Mouse (Mus musculus) embryonic stem cell, embryonic (primary cell): Measurements from ENCODE around the gene Nop53.

Experiments used
- CTCF ChIA-PET, 4 experiments: fragments of 300-600 bp in 2 of 4; fragments of 350-600 bp in 2 of 4; sonication (Branson Sonifier 250); formaldehyde crosslinking; loops; one replicate each; lab custom pipeline; 2022; ENCODE audit warnings: inconsistent platforms in 2 of 4; lab: Charles Lee
- POLR2A ChIA-PET, 4 experiments: fragments of 300-600 bp in 2 of 4; fragments of 350-600 bp in 2 of 4; sonication (Branson Sonifier 250); formaldehyde crosslinking; loops; one replicate each; lab custom pipeline; 2022; ENCODE audit warnings: antibody characterized with exemption in 4 of 4, inconsistent platforms in 1 of 4; lab: Charles Lee

The Nop53 gene

DNA sequence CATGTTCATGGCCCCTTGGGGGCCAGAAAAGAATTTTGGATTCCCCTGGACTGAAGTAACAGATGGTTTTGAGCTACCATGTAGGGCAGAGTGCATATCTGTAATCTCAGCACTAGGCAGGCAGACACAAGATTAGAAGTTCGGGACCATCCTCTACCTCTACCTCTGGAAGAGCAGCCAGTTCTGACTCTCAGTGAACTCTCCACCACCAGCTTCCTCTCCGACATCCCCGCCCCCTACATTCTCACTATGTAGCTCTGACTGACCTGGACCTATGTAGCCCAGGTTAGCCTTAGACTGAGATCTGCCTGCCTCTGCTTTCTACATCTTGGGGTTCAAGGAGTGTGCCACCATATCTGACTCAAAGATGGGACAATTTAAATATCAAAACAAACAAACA, 20.6 kb upstream of the Nop53 start:
- ChIA-PET POLR2A (interaction anchor here in 2 of 4 experiments (0.6 to 6.0 kb wide), 5 partner anchors 8 to 84 kb away, joined by 3 to 53 read pairs (median 5); partner anchors contain the start of genes Crxos (in 1 of the 2) and Nop53 (in 1 of the 2)), CTCF (interaction anchor here in 3 of 4 experiments (0.5 to 7.0 kb wide), 13 partner anchors 8 to 131 kb away, joined by 3 to 76 read pairs (median 8); partner anchors contain the start of gene Napa (in 1 of the 3))

DNA sequence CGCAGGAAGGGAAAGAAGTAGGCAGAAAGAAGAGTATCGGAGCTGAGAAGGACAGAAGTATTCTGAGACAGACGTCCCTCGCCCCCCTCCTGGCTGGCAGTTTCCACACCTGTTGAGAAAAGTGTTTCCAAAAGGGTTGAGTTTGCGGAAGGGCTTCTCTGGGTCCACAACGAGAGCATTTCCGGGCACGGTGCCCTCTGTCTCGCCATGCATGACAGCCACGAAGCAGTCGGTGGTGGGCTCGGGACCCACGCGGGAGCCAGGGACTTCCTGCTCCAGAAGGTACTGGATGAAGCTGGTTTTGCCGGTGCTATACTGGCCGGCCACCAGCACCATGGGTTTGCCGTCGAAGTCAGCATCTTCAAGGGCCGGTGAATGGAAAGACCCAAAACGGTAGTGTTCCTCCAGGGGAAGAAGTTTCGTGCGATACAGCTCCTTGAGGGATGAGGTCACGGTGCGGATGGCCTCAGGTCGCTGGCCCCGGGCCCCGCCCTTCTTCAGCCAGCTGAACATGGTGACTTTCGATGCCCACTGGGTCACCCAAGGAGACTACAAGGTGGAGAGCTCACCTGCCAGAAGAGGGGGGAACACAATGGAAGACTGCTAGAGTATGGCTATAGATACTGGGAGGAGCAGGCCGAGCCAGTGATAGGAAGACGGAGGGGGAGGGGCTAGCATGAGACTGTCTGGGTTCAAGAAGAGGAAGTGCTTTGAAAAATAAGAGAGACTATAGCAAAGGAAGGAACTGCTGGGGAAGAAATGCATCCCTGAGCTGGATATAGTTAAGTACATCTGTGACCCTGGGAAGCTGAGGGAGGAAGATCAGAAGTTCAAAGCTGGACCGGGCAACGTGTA, 18.2 kb upstream of the Nop53 start:
- POLR2A ChIA-PET: interaction anchor here in 3 of 4 experiments (0.6 to 6.0 kb wide), 5 partner anchors 11 to 30 kb away, joined by 3 to 53 read pairs (median 3); no protein-coding TSS in a partner anchor
- CTCF ChIA-PET: interaction anchor here in 3 of 4 experiments (0.6 to 7.0 kb wide), 13 partner anchors 8 to 883 kb away, joined by 3 to 76 read pairs (median 5); partner anchors contain the start of gene Slc8a2 (in 1 of the 3)

DNA sequence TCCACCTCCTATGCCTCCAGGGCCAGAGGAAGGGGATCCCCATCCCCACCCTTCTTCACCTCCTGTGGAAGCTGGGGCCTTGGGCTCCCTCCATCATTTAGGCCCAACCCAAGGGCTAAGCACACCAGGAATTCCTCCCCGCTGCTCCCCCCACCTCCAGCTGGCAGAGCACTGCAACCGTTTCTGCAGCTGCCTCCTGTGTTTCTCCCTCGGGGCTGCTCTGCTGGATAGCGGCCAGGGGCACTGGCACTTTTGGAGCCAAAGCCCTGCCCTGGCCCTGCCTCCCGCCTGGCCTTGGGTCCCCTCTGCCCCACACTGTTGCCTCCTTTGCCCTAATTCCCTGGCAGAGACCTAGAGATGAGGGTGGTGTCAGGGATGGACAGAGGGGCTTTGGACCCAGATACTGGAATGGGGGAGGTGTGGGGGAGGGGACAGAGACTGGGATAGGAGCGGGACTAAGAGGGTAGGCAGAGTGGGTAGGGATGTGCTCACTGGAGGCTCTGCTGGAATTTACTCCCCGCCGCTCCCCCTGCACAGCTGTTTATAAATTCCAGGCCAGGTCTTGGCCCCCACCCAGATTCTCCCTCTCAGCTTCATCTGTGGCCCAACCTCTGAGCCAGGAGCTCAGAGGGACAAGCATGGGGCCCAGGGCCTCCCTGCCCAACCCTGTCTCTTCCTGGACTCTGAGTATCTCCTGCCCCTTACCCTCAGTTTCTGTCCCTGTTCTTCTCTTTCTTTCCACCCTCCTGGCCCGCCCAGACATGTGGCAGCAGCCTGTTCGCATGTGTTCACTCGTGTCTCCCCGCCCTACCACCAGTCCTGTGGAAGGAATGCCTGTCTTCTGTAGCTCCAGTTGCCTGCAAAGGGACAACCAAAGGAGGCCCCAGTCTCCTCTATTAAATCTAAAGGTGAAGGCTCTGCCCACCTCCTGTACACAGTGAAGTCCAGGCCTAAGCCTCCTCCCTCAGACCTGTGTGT, 16.7 kb upstream of the Nop53 start:
- ChIA-PET CTCF (interaction anchor here in 3 of 4 experiments (0.5 to 6.5 kb wide), 10 partner anchors 9 to 212 kb away, joined by 3 to 62 read pairs (median 4); partner anchors contain the start of genes Kptn (in 1 of the 3) and Meis3 (in 1 of the 3)), POLR2A (interaction anchor here in 3 of 4 experiments (1.0 to 6.0 kb wide), 3 partner anchors 10 to 13 kb away, joined by 3 to 53 read pairs (median 4); no protein-coding TSS in a partner anchor)

DNA sequence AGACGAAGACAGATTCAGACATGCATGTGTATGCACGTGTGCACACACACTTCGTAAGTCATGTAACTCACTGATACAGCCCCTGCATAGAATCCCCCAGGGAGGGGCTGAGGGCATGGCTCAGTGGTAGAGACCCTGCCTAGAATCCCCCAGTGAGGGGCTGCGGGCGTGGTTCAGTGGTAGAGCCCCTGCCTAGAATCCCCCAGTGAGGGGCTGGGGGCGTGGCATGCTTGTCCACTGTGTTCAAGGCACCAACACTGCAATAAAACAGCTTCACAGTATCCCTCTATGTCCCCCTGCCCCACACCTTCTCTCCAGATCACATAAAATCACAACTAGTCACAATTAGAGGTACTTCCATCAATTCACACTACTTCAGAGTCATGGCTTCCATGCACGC, 15.9 kb upstream of the Nop53 start:
- ChIA-PET CTCF (interaction anchor here in 3 of 4 experiments (0.9 to 6.5 kb wide), 8 partner anchors 8 to 12 kb away, joined by 3 to 62 read pairs (median 4); no protein-coding TSS in a partner anchor), POLR2A (interaction anchor here in 2 of 4 experiments (1.0 to 1.5 kb wide), 2 partner anchors 10 to 12 kb away, joined by 3 to 4 read pairs; no protein-coding TSS in a partner anchor)

DNA sequence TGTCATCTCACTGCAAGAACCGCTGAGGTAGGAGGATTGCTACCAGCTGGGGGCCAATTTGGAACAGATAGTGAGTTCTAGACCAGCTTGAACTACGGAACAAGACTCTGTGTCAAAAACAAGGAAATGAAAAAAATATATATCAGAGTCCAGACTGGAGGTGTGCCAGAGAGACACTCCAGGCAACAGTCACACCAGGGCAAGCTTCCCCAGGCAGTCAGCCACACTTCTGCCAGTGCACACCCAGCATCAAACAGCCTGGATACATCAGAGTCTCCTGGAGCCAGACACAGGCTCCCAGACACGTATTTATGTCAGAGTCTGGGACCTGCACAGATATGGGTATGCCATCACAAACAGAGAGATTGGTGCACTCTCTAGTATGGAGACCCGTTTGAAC, 15.4 kb upstream of the Nop53 start:
- ChIA-PET CTCF (interaction anchor here in 2 of 4 experiments (0.9 to 1.8 kb wide), 3 partner anchors 8 to 13 kb away, joined by 3 to 6 read pairs (median 4); no protein-coding TSS in a partner anchor), POLR2A (interaction anchor here in 2 of 4 experiments (1.1 to 1.5 kb wide), 4 partner anchors 11 to 137 kb away, joined by 3 read pairs; partner anchors contain the start of gene Napa (in 1 of the 2))

DNA sequence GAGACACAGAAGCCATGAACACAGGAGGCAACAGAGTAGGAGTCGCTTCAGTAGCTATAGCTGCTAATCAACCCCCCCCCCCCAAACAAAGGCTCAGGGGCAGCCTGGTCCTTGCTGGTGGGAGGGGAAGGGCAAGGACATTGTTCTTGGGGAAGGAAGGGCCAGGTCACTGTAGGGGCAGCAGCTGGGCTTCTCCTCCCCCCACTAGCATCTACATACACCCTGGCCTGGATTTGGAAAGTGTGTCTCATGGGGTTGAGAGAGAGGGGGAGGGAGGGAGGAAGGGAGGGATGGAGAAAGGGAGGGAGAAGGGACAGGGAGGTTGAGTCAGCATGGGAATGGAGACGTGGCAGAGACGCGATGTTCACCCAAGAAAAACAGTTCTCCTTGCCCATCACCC, 14.8 kb upstream of the Nop53 start:
- POLR2A ChIA-PET: interaction anchor here in 3 of 4 experiments (0.7 to 1.5 kb wide), 8 partner anchors 11 to 914 kb away, joined by 3 to 5 read pairs (median 3); partner anchors contain the start of gene Napa (in 1 of the 3)
- CTCF ChIA-PET: interaction anchor here (0.5 to 1.8 kb wide), 7 partner anchors 7 to 192 kb away, joined by 3 to 11 read pairs (median 4); no protein-coding TSS in a partner anchor

DNA sequence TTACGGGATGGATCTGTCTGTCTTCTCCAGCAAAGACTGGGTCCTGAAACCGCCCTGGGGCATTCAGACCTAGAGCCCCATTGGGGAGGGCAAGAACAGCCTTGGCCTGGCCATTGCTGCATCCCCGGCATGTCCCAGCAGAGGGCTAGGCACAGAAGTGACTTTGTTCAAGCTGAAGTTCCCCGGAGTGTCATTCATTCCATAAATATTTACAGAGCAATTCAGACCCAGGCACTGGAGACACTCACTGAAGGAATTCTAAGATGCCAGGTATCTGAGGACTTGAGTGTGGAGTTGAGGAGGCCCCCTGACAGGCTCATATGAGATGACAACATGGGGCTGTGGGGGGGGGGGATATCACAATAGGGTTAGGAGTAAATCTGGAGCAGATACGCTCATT, 10.3 kb upstream of the Nop53 start:
- POLR2A ChIA-PET: interaction anchor here in 2 of 4 experiments (0.8 to 2.3 kb wide), 5 partner anchors 8 to 198 kb away, joined by 3 to 12 read pairs (median 4); no protein-coding TSS in a partner anchor
- CTCF ChIA-PET: interaction anchor here in 3 of 4 experiments (1.0 to 7.6 kb wide), 5 partner anchors 9 to 17 kb away, joined by 3 to 76 read pairs (median 6); partner anchors contain the start of gene Ehd2 (in 3 of the 3)

DNA sequence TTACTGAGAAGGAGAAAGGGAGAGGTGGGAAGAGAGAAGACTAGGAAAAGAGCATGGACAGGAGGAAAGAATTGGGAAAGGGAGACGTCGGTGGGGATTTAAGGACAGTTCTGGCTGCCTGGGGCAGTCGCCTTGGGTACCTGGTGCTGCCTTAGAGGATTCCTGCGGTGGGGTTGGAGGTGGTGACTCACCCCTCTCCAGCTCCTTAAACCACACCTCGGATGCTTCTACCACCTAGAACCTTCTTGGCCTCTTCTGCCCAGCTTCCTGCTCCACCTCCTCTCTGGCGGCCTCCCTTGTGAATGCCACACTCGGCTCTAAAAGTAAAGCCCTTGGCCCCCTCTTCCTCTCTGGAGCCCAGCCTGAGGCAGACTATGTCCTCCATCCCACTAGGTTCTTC, 9.6 kb upstream of the Nop53 start:
- ChIA-PET CTCF (interaction anchor here in 3 of 4 experiments (0.5 to 7.6 kb wide), 10 partner anchors 9 to 265 kb away, joined by 3 to 76 read pairs (median 4); partner anchors contain the start of genes Ehd2 (in 3 of the 3), Meis3 (in 1 of the 3) and Napa (in 1 of the 3)), POLR2A (interaction anchor here in 2 of 4 experiments (0.8 to 1.6 kb wide), 6 partner anchors 10 to 199 kb away, joined by 3 to 4 read pairs (median 3); partner anchors contain the start of genes Nop53 (in 1 of the 2) and Selenow (in 1 of the 2))

DNA sequence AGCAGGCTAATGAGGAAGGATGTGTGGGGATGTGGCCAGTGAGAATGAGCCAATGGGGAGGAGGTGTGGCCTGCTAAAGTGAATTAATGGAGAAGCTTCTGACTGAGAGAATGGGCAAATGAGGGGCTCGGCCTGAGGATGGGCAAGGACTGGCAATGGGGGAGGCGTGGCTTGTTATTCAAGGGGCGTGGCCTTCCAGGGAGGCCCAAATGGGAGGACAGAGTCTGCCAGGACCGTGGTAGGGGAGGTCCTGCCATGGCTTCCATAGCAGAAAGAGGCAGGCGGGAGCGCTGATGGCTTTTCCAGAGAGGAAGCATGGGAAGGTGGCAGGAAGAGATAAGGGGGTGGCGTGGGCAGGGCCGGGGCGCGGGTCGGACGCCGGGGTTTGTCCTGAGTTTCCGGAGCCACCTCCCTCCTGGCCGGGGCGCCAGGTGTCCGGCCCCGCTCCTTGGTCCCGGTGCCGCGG, 9.1 kb upstream of the Nop53 start:
- CTCF ChIA-PET: interaction anchor here in 3 of 4 experiments (0.5 to 7.6 kb wide), 8 partner anchors 10 to 220 kb away, joined by 3 to 76 read pairs (median 4); partner anchors contain the start of genes Ehd2 (in 3 of the 3), Meis3 (in 1 of the 3) and Napa (in 1 of the 3)
- POLR2A ChIA-PET: interaction anchor here in 2 of 4 experiments (1.0 to 1.6 kb wide), 5 partner anchors 9 to 54 kb away, joined by 3 to 4 read pairs (median 3); partner anchors contain the start of genes Nop53 (in 1 of the 2) and Selenow (in 1 of the 2)

DNA sequence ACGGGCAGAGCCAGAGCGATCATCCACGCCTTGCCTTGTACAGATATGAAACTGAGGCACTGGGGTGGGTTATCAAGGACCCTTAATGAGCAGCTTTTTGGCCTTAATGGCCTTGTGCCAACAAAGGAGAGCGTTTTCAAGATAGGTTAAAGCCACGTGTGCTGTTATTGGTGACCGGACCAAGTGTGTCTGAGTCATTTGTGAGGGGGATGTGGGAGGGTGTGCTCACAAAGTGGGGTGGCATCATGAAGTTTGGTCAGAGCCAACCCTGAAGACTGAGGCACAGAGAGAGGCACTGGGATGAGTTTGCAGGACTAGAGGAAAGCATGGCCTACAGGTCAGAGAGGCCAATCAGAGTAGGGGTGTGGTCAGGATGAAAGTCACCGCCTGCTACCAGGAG, 8.6 kb upstream of the Nop53 start:
- CTCF ChIA-PET: interaction anchor here in 3 of 4 experiments (0.6 to 7.6 kb wide), 6 partner anchors 11 to 220 kb away, joined by 3 to 76 read pairs (median 6); partner anchors contain the start of genes Ehd2 (in 2 of the 3) and Meis3 (in 1 of the 3)
- POLR2A ChIA-PET: interaction anchor here in 2 of 4 experiments (1.0 to 7.5 kb wide), 5 partner anchors 9 to 53 kb away, joined by 3 to 53 read pairs (median 4); partner anchors contain the start of genes Ehd2 (in 1 of the 2), Nop53 (in 1 of the 2) and Selenow (in 1 of the 2)

DNA sequence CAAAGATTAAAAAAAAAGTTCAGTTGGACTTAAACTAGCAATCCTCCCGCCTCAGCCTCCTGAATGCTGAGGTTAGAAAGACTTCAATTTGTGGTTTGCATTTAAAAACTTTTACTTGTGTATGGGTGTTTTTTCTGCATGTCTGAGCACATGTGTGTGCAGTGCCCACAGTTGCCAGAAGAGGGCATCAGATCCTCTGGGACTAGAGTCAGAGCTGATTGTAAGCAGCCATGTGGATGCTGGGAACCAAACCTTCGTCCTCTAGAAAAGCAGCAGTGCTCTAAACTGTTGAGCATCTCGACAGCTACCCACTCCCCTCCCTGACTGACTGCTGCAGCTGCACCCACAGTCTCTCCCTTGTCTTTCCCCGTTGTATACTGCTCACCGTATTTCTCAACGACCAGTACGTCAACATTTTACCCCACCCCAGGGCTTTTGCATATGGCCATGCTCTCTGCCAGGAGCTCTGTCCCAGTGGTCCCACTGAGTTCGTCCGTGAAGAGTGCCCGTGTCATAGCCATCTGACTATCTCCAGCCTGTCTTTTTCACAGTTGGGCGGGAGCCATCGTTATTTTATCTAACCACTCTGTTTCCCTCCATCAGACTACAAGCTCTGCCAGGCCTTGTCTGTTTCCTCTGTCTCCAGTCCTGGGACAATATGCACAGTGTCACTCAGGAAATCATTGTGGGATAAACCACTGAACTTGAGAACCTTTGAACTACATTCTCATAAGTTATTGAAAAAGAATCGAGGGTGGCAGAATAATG, 7.6 kb upstream of the Nop53 start:
- ChIA-PET CTCF (interaction anchor here (0.6 to 7.6 kb wide), 39 partner anchors 8 to 526 kb away, joined by 3 to 76 read pairs (median 4); partner anchors contain the start of genes Ehd2 (in 4 of the 4), Bicra (in 1 of the 4), Inafm1 (in 1 of the 4) and Kptn (in 1 of the 4)), POLR2A (interaction anchor here in 3 of 4 experiments (0.6 to 7.5 kb wide), 14 partner anchors 8 to 99 kb away, joined by 3 to 53 read pairs (median 4); partner anchors contain the start of genes Ehd2 (in 2 of the 3) and Nop53 (in 1 of the 3))

DNA sequence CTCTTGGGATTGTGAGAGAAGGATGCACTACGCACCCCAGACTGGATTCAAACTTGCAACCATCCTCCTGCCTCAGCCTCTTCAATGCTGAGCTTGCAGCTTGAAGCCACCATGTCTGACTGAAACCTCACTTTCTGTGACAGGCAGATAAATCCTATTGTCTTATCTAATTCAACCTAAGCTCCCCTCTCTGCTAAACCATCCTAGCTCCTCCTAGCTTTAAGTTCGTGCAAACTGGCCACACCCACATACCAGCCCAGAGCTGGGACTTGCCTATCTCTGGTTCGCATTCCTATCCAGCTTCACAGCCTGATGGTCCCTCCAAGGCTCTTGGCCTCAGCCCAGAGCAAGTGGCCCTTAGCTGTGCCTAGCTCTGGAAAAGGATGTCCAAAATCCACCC, 6.5 kb upstream of the Nop53 start:
- ChIA-PET POLR2A (interaction anchor here in 2 of 4 experiments (0.6 to 7.5 kb wide), 12 partner anchors 8 to 168 kb away, joined by 3 to 53 read pairs (median 4); partner anchors contain the start of genes Ehd2 (in 2 of the 2) and Napa (in 1 of the 2)), CTCF (interaction anchor here (0.7 to 7.6 kb wide), 24 partner anchors 10 to 311 kb away, joined by 3 to 76 read pairs (median 4); partner anchors contain the start of genes Ehd2 (in 3 of the 4), Meis3 (in 1 of the 4) and Napa (in 1 of the 4))

DNA sequence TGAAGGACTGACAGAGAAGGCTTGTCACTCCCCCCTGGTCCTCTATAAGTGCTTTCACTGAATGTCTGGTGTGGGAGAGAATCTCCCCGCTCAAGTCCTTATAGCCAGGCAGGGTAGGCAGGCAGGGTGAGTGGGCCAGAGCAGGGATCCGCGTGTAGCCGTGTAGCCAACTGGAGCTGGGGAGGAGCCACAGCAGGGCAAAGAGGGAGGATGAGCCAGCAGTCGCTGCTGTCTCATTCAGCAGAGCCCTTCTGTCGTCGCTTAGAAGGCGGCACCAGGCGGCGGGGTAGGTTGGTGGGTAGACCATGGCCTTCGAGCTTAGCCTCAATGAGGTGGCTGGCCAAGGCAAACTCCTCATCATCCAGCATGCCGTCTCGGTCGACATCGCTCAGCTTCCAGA, 4.1 kb upstream of the Nop53 start:
- POLR2A ChIA-PET: interaction anchor here (0.5 to 7.5 kb wide), 30 partner anchors 8 to 450 kb away, joined by 3 to 53 read pairs (median 4); partner anchors contain the start of genes Ehd2 (in 2 of the 4), Bicra (in 1 of the 4), Inafm1 (in 1 of the 4) and Napa (in 1 of the 4)
- CTCF ChIA-PET: interaction anchor here (0.7 to 7.6 kb wide), 22 partner anchors 11 to 203 kb away, joined by 3 to 76 read pairs (median 4); partner anchors contain the start of genes Ehd2 (in 3 of the 4) and Slc8a2 (in 1 of the 4)

DNA sequence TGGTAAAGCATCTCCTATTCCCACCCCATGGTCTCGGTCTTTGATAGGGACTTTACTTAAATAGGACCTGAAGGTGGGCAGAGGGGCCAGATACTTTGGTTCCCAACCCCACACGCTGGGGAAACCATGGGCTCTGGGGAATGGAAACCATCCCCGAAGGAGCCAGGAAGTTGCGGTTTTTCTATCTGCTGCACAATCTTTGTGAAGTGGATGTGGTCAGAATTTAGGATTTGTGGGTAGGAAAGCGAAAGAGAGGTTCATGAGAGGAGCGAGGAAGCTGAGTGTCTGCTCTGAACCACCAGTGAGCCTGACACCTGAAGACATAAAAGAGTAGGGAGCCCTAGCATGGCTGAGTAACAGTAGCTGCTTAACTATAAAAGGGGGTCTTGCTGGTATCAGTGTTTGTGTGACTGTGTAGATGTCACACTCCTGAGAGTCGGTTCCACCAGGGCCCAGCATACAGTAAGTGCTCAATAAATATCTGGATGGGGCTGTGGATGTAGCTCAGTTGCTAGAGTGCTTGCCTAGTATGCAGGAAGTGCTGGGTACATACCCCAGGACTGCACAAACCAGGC, 3.4 kb upstream of the Nop53 start:
- ChIA-PET CTCF (interaction anchor here in 2 of 4 experiments (0.9 to 7.6 kb wide), 7 partner anchors 16 to 103 kb away, joined by 3 to 76 read pairs (median 4); partner anchors contain the start of gene Ehd2 (in 2 of the 2)), POLR2A (interaction anchor here (0.5 to 7.5 kb wide), 18 partner anchors 9 to 452 kb away, joined by 3 to 53 read pairs (median 5); partner anchors contain the start of genes Ehd2 (in 2 of the 4), Inafm1 (in 1 of the 4) and Napa (in 1 of the 4))
